ENCODE assay signal across 20 mouse cellular contexts in genomic region chr16:22767405-22767804, GRCm38 (mm10). TPM values are rescaled to one million over a fixed set of nuclear protein-coding genes. Genes with fewer than 3 reads are reported as not detected.
A peak's percentile ranks its signal among the peaks of the same experiment; 100 is the strongest.
DNase-seq lines count a peak whose midpoint lies in the region; ATAC-seq and TF ChIP-seq lines count a peak whose summit lies in the region.
"Had no signal": no experiment of that assay in that cellular context is flagged by ENCODE, and none has a peak within 500 bp of the region (broad histone marks: within the 10 kb centered on the region; RNA-seq: fewer than 3 reads in every experiment).

No protein-coding gene starts in this region.

- H3K9me3 ChIP-seq in heart, postnatal 0 days (replicated peaks; ENCODE audit: control insufficient read depth, low read length) = no peaks in the 10 kb centered on the region
- no peaks in the 10 kb centered on the region for H3K9me3 ChIP-seq in liver, postnatal 0 days (ENCODE audit: low read length)
- no peaks in the 10 kb centered on the region for H3K9me3 ChIP-seq in liver, embryonic 12.5 days (replicated peaks)
- H3K9me3 ChIP-seq in MEL (replicated peaks; ENCODE audit: insufficient read depth, low read length) = no peaks in the 10 kb centered on the region
- H3K9me3 ChIP-seq in stomach, postnatal 0 days (ENCODE audit: control insufficient read depth, low read length) = no peaks in the 10 kb centered on the region
- H3K9me3 ChIP-seq: forebrain, embryonic 13.5 days; liver, embryonic 13.5 days had no signal

- H3K27ac ChIP-seq in heart, postnatal 0 days (ENCODE audit: low read depth) = no peak overlapping the region
- H3K27ac ChIP-seq in liver, postnatal 0 days (ENCODE audit: low read depth) = no peak overlapping the region
- no peak overlapping the region for H3K27ac ChIP-seq in liver, embryonic 12.5 days
- no peak overlapping the region for H3K27ac ChIP-seq in MEL (ENCODE audit: control insufficient read depth, low read depth, low read length)
- no peak overlapping the region for H3K27ac ChIP-seq in stomach, postnatal 0 days (replicated peaks)
- H3K27ac ChIP-seq: forebrain, embryonic 13.5 days; liver, embryonic 13.5 days had no signal

- no peaks in the 10 kb centered on the region for H3K79me2 ChIP-seq in MEL (ENCODE audit: control insufficient read depth, insufficient read depth, low read length, poor library complexity)

- no peaks in the 10 kb centered on the region for H3K4me1 ChIP-seq in heart, postnatal 0 days (ENCODE audit: control insufficient read depth, insufficient read depth)
- no peaks in the 10 kb centered on the region for H3K4me1 ChIP-seq in liver, postnatal 0 days (ENCODE audit: insufficient read depth)
- H3K4me1 ChIP-seq in liver, embryonic 12.5 days = no peaks in the 10 kb centered on the region
- H3K4me1 ChIP-seq in MEL (ENCODE audit: control insufficient read depth in 1 of 2, insufficient read depth in 2 of 2, low read length in 2 of 2) = no peaks in the 10 kb centered on the region
- no peaks in the 10 kb centered on the region for H3K4me1 ChIP-seq in stomach, postnatal 0 days (replicated peaks; ENCODE audit: control insufficient read depth, insufficient read depth)
- H3K4me1 ChIP-seq: forebrain, embryonic 13.5 days; liver, embryonic 13.5 days had no signal

- DNase-seq in heart, postnatal 0 days (ENCODE audit: low spot score) = no peak
- no peak for DNase-seq in heart, postnatal 14 days
- no peak for DNase-seq in liver, postnatal 0 days
- DNase-seq in MEL (ENCODE audit: low read depth, low spot score) = peak; percentile 6
- DNase-seq in stomach, postnatal 0 days (ENCODE audit: low spot score) = no peak
- no peak for DNase-seq in adrenal gland, postnatal 25 days
- DNase-seq: adrenal gland, adult 8-10 months; kidney, postnatal 14 days; liver, embryonic 13.5 days; lung, postnatal 14 days; thymus, postnatal 36 days had no signal

- no peak overlapping the region for H3K4me2 ChIP-seq in heart, postnatal 0 days (ENCODE audit: low read depth, low read length)
- H3K4me2 ChIP-seq in liver, postnatal 0 days (ENCODE audit: low read depth, low read length) = no peak overlapping the region
- no peak overlapping the region for H3K4me2 ChIP-seq in liver, embryonic 12.5 days
- H3K4me2 ChIP-seq in stomach, postnatal 0 days (replicated peaks; ENCODE audit: low read depth) = no peak overlapping the region
- H3K4me2 ChIP-seq: forebrain, embryonic 13.5 days; liver, embryonic 13.5 days had no signal

- no peak overlapping the region for H3K4me3 ChIP-seq in heart, postnatal 0 days (ENCODE audit: low read depth, low read length)
- no peak overlapping the region for H3K4me3 ChIP-seq in liver, postnatal 0 days (ENCODE audit: low read depth, low read length)
- no peak overlapping the region for H3K4me3 ChIP-seq in liver, embryonic 12.5 days
- no peak overlapping the region for H3K4me3 ChIP-seq in MEL (ENCODE audit: control insufficient read depth in 1 of 2, insufficient read depth in 1 of 2, low read depth in 2 of 2, low read length in 2 of 2)
- H3K4me3 ChIP-seq in stomach, postnatal 0 days (ENCODE audit: low read depth, low read length) = no peak overlapping the region
- H3K4me3 ChIP-seq: forebrain, embryonic 13.5 days; liver, embryonic 13.5 days had no signal

- TF ChIP-seq EP300 in heart, postnatal 0 days (IDR thresholded peaks at IDR 0.05; ENCODE audit: low read depth) = no peak
- no peak for TF ChIP-seq EP300 in liver, postnatal 0 days (IDR thresholded peaks at IDR 0.05; ENCODE audit: low read depth)
- no peak for TF ChIP-seq EP300 in MEL (IDR thresholded peaks at IDR 0.05; ENCODE audit: low read depth in 1 of 2, low read length in 2 of 2)
- no peak for TF ChIP-seq EP300 in stomach, postnatal 0 days (optimal IDR thresholded peaks at IDR 0.05)

- TF ChIP-seq POLR2A in MEL (IDR thresholded peaks at IDR 0.05; ENCODE audit: control insufficient read depth in 1 of 2, insufficient read depth in 1 of 2, low read depth in 1 of 2, low read length in 2 of 2, poor library complexity in 1 of 2) = no peak

- H3K9ac ChIP-seq in heart, postnatal 0 days (replicated peaks; ENCODE audit: low read depth, low read length) = no peak overlapping the region
- H3K9ac ChIP-seq in liver, postnatal 0 days (replicated peaks) = no peak overlapping the region
- no peak overlapping the region for H3K9ac ChIP-seq in liver, embryonic 12.5 days
- no peak overlapping the region for H3K9ac ChIP-seq in MEL (ENCODE audit: control insufficient read depth, low read depth, low read length, poor library complexity, severe bottlenecking)
- no peak overlapping the region for H3K9ac ChIP-seq in stomach, postnatal 0 days (ENCODE audit: low read length)
- H3K9ac ChIP-seq: forebrain, embryonic 13.5 days; liver, embryonic 13.5 days had no signal

- H3K27me3 ChIP-seq in heart, postnatal 0 days (ENCODE audit: control insufficient read depth, insufficient read depth, low read length) = no peaks in the 10 kb centered on the region
- no peaks in the 10 kb centered on the region for H3K27me3 ChIP-seq in liver, postnatal 0 days (ENCODE audit: insufficient read depth, low read length)
- no peaks in the 10 kb centered on the region for H3K27me3 ChIP-seq in liver, embryonic 12.5 days (replicated peaks)
- no peaks in the 10 kb centered on the region for H3K27me3 ChIP-seq in MEL (ENCODE audit: control insufficient read depth in 1 of 2, insufficient read depth in 2 of 2, low read length in 2 of 2)
- no peaks in the 10 kb centered on the region for H3K27me3 ChIP-seq in stomach, postnatal 0 days (ENCODE audit: control insufficient read depth, insufficient read depth, low read length)
- H3K27me3 ChIP-seq: forebrain, embryonic 13.5 days; liver, embryonic 13.5 days had no signal

- WGBS in heart, postnatal 0 days = 88% methylated on average over 3 of the region's 3 CpGs
- 77% methylated on average over 3 of the region's 3 CpGs for WGBS in liver, postnatal 0 days (ENCODE audit: insufficient replicate concordance)
- WGBS in liver, embryonic 12.5 days (ENCODE audit: insufficient replicate concordance) = 71% methylated on average over 3 of the region's 3 CpGs
- WGBS in stomach, postnatal 0 days = 79% methylated on average over 3 of the region's 3 CpGs

- no peak for TF ChIP-seq RAD21 in MEL (IDR thresholded peaks at IDR 0.05; ENCODE audit: low read depth, low read length)

- H3K36me3 ChIP-seq in heart, postnatal 0 days (replicated peaks; ENCODE audit: control insufficient read depth, insufficient read depth, low read length) = no peaks in the 10 kb centered on the region
- no peaks in the 10 kb centered on the region for H3K36me3 ChIP-seq in liver, postnatal 0 days (replicated peaks; ENCODE audit: insufficient read depth, low read length)
- no peaks in the 10 kb centered on the region for H3K36me3 ChIP-seq in liver, embryonic 12.5 days
- no peaks in the 10 kb centered on the region for H3K36me3 ChIP-seq in MEL (ENCODE audit: control insufficient read depth in 1 of 2, insufficient read depth in 2 of 2, low read length in 2 of 2)
- no peaks in the 10 kb centered on the region for H3K36me3 ChIP-seq in stomach, postnatal 0 days (ENCODE audit: control insufficient read depth, insufficient read depth, low read length)
- H3K36me3 ChIP-seq: liver, embryonic 13.5 days had no signal

- peak; percentile 5; the same call in 1 of the 2 replicates for TF ChIP-seq CTCF in heart, postnatal 0 days (IDR thresholded peaks at IDR 0.05; ENCODE audit: low read depth)
- TF ChIP-seq CTCF in liver, postnatal 0 days (IDR thresholded peaks at IDR 0.05; ENCODE audit: low read depth) = peak; percentile 10; the same call in 1 of the 2 replicates
- TF ChIP-seq CTCF in MEL (IDR thresholded peaks at IDR 0.05 in 2 of 3, conservative IDR thresholded peaks at IDR 0.05 in 1 of 3; ENCODE audit: control insufficient read depth in 1 of 3, insufficient read depth in 1 of 3, low read depth in 2 of 3, low read length in 3 of 3, poor library complexity in 1 of 3, severe bottlenecking in 1 of 3) = peak in 1 of 3 experiments; percentile 10; a peak in 1 of 6 replicates
- TF ChIP-seq CTCF in stomach, postnatal 0 days (IDR thresholded peaks at IDR 0.05; ENCODE audit: low read depth) = peak; percentile 19; the same call in 1 of the 2 replicates

- intact Hi-C loops in heart, postnatal 14 days (cut with DNase I) = no loop called here

- no peak for ATAC-seq in heart, postnatal 0 days (ENCODE audit: insufficient read depth, low read depth)
- ATAC-seq in liver, postnatal 0 days = no peak
- no peak for ATAC-seq in liver, embryonic 12.5 days
- no peak for ATAC-seq in stomach, postnatal 0 days (ENCODE audit: low FRiP score, low TSS enrichment)
- no peak for ATAC-seq in CD4-positive, CD25-positive, alpha-beta regulatory T cell, adult 4 months
- ATAC-seq: forebrain, embryonic 13.5 days; hindbrain, embryonic 16.5 days had no signal

TF ChIP-seq in MEL, 35 proteins besides CTCF, POLR2A, EP300 and RAD21:
- TF ChIP-seq E2F4 (IDR thresholded peaks at IDR 0.05; ENCODE audit: borderline replicate concordance, low read depth, low read length) = no peak
- TF ChIP-seq KAT2A (conservative IDR thresholded peaks at IDR 0.05; ENCODE audit: low read depth, low read length) = no peak
- no peak for TF ChIP-seq USF2 (IDR thresholded peaks at IDR 0.05; ENCODE audit: borderline replicate concordance in 1 of 2, insufficient read depth in 1 of 2, low read depth in 1 of 2, low read length in 2 of 2)

RNA-seq across cellular contexts. Expression of gene Crygs, which starts 44.0 kb away (rescaled TPM):
- not detected in 2 replicates for total RNA-seq in heart, postnatal 0 days (2014; rRNA removed; ENCODE audit: low replicate concordance)
- not detected in 2 replicates for polyA plus RNA-seq in heart, postnatal 0 days (2015; fragmentation: Nextera tagmentation; extraction: Ambion mirVana)
- not detected for total RNA-seq in heart, postnatal 14 days (2021)
- polyA plus RNA-seq in liver, postnatal 0 days (2015; fragmentation: Nextera tagmentation; extraction: Ambion mirVana) = not detected in 2 replicates
- polyA plus RNA-seq in liver, embryonic 12.5 days (2016; fragmentation: Nextera tagmentation; extraction: Ambion mirVana) = 0.19 and 0.25 TPM in 2 replicates
- total RNA-seq in MEL (2012; rRNA removed) = not detected in 2 replicates
- polyA plus RNA-seq in MEL (2012; ENCODE audit: insufficient read depth in 1 of 2, insufficient read length in 2 of 2, low read depth in 1 of 2, low replicate concordance in 2 of 2, missing spikeins in 1 of 2) = not detected
- polyA plus RNA-seq in stomach, postnatal 0 days (2015; fragmentation: Nextera tagmentation; extraction: Ambion mirVana) = 0.11 and 0.15 TPM in 2 replicates
- not detected in 2 replicates for total RNA-seq in adrenal gland, postnatal 25 days (2021)
- not detected for polyA plus RNA-seq in CD4-positive, CD25-positive, alpha-beta regulatory T cell, adult 4 months (2017; shearing (Covaris generic))
- total RNA-seq: adrenal gland, adult 8-10 months had no signal
- polyA plus RNA-seq: forebrain, embryonic 13.5 days; gonadal fat pad, adult 2 months; heart, embryonic 16.5 days; neural tube, embryonic 14.5 days; small intestine, adult 2 months; stomach, embryonic 16.5 days had no signal
